Mouse (Mus musculus): ENCODE measurements around the gene Rpl36.

DNA sequence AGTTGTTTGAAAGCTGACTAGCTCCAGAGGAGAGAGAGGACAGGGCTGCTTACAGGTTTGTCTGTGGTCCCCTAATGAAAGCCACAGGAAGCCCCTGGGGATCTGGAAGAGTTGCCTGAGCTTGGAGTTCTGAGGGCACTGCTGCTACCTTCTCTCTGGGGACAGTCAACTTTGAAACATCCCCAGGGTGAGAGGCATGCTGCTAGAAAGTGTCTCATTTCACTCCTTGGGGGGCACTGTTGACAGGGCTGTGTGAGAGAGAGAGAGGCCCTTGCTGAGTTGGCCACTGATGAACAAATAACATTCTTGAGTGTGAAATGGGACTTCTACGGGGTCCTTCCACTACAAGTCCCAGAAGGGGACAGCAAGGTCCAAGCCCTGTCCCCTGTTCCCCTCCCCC, 25.4 kb upstream of the Rpl36 start:
- TF ChIP-seq CTCF (IDR thresholded peaks at IDR 0.05; ENCODE audit: control insufficient read depth, insufficient read depth, low read length): no peak
- no peak for TF ChIP-seq POLR2A (IDR thresholded peaks at IDR 0.05; ENCODE audit: borderline replicate concordance, control insufficient read depth, low read depth, low read length)
